In the genomic region with DNA sequence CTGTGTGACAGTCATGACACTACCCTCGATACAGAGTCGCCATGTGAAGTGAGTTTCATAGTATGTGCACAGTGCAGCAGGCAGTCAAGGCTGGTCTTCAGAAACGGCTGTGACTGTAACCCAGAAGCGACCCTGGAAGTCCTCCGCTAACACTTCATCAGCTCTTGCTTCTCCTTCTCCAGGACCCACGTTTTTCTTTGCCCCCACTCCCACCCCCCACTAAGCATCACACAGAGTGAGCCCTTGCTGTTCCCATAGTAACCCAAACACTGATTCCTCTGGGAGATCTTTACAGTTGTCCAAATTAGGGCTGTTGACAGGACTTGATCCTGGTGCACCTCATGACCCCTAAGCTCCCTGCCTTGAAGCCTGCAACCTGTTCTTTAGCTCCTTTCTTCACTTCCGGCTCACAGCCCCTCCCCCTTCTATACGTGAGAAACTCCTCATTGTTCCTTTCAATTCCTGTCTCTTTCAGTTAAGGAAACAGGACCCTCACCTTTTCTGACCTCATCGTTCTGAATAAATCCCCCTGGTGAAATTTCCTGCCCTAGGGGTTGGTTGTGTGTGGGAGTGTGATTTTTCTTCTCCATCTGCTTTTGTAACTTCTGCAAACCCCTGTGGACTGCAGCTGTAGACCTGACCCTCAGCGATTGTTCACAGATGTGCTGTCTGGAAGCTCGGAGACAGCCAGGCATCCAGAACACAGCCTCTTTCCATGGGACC, we compare ENCODE assay signal across 10 mouse cellular contexts. TPM values are rescaled to one million over a fixed set of nuclear protein-coding genes. Genes with fewer than 3 reads are reported as not detected.
DNase-seq lines count a peak whose midpoint lies in the region; ATAC-seq and TF ChIP-seq lines count a peak whose summit lies in the region.
"Had no signal": no experiment of that assay in that cellular context is flagged by ENCODE, and none has a peak within 500 bp of the region (broad histone marks: within the 10 kb centered on the region; RNA-seq: fewer than 3 reads in every experiment).

No protein-coding gene starts in this region.

- no peak overlapping the region for H3K4me3 ChIP-seq in gastrocnemius, adult 2 months
- H3K4me3 ChIP-seq in midbrain, embryonic 11.5 days (ENCODE audit: low read depth, low read length), result no peak overlapping the region
- no peak overlapping the region for H3K4me3 ChIP-seq in midbrain, embryonic 13.5 days (replicated peaks)
- H3K4me3 ChIP-seq in heart, embryonic 16.5 days (ENCODE audit: low read length), result no peak overlapping the region

- ATAC-seq in midbrain, embryonic 11.5 days (ENCODE audit: low FRiP score), result peak; percentile 48; the same call in 1 of the 2 replicates
- ATAC-seq in midbrain, embryonic 13.5 days, result no peak
- peak; percentile 28; the same call in 1 of the 2 replicates for ATAC-seq in heart, embryonic 16.5 days (replicated peaks; ENCODE audit: extremely low read depth, insufficient read depth, low FRiP score)

- H3K4me1 ChIP-seq in midbrain, embryonic 11.5 days (ENCODE audit: control insufficient read depth, insufficient read depth, low read length), result peaks cover 6% of the 10 kb centered on the region; the same call in 1 of the 2 replicates
- H3K4me1 ChIP-seq in midbrain, embryonic 13.5 days (replicated peaks), result peaks cover 17% of the 10 kb centered on the region; the same call in 1 of the 2 replicates
- peaks cover 7% of the 10 kb centered on the region; the same call in 1 of the 2 replicates for H3K4me1 ChIP-seq in heart, embryonic 16.5 days (ENCODE audit: control insufficient read depth, insufficient read depth, low read length)

- H3K4me2 ChIP-seq in midbrain, embryonic 11.5 days, result no peak overlapping the region
- H3K4me2 ChIP-seq in midbrain, embryonic 13.5 days (replicated peaks), result no peak overlapping the region
- no peak overlapping the region for H3K4me2 ChIP-seq in heart, embryonic 16.5 days (ENCODE audit: low read depth, low read length)

- no peaks in the 10 kb centered on the region for H3K9me3 ChIP-seq in midbrain, embryonic 11.5 days (ENCODE audit: control insufficient read depth, low read length)
- no peaks in the 10 kb centered on the region for H3K9me3 ChIP-seq in midbrain, embryonic 13.5 days
- H3K9me3 ChIP-seq in heart, embryonic 16.5 days (replicated peaks; ENCODE audit: control insufficient read depth, low read length), result no peaks in the 10 kb centered on the region

- intact Hi-C loops in gastrocnemius, adult 2 months (cut with DNase I), result no loop called here
- intact Hi-C loops in gastrocnemius, postnatal 36 days (cut with DNase I), result no loop called here

- H3K27ac ChIP-seq in gastrocnemius, adult 2 months, result peak overlapping the region; percentile 63
- no peak overlapping the region for H3K27ac ChIP-seq in midbrain, embryonic 11.5 days (ENCODE audit: low read depth, low read length)
- no peak overlapping the region for H3K27ac ChIP-seq in midbrain, embryonic 13.5 days
- H3K27ac ChIP-seq in heart, embryonic 16.5 days (ENCODE audit: low read length), result peak overlapping the region; percentile 37; the same call in 1 of the 2 replicates

- WGBS in midbrain, embryonic 11.5 days, result 43% methylated on average over 11 of the region's 11 CpGs
- 39% methylated on average over 11 of the region's 11 CpGs for WGBS in midbrain, embryonic 13.5 days
- 19% methylated on average over 11 of the region's 11 CpGs for WGBS in heart, embryonic 16.5 days

- DNase-seq in gastrocnemius, adult 2 months, result peak; percentile 54
- DNase-seq in gastrocnemius, postnatal 36 days, result no peak
- DNase-seq in midbrain, embryonic 11.5 days (ENCODE audit: low spot score, missing footprints), result peak; percentile 89
- no peak for DNase-seq in T-cell, adult 2 months (ENCODE audit: low spot score)
- DNase-seq in spleen, adult 12 weeks (ENCODE audit: low spot score), result no peak
- DNase-seq in urinary bladder, adult 18-20 months (ENCODE audit: low spot score in 2 of 2), result no peak

- H3K27me3 ChIP-seq in midbrain, embryonic 11.5 days (ENCODE audit: control insufficient read depth, insufficient read depth, low read length), result no peaks in the 10 kb centered on the region
- H3K27me3 ChIP-seq in midbrain, embryonic 13.5 days, result no peaks in the 10 kb centered on the region
- no peaks in the 10 kb centered on the region for H3K27me3 ChIP-seq in heart, embryonic 16.5 days (ENCODE audit: control insufficient read depth, insufficient read depth, low read length)

- TF ChIP-seq CTCF in gastrocnemius, adult 2 months (IDR thresholded peaks at IDR 0.05), result no peak

- H3K9ac ChIP-seq in midbrain, embryonic 11.5 days (ENCODE audit: low read length), result no peak overlapping the region
- H3K9ac ChIP-seq in midbrain, embryonic 13.5 days (replicated peaks), result no peak overlapping the region
- H3K9ac ChIP-seq in heart, embryonic 16.5 days (ENCODE audit: low read length), result peak overlapping the region; percentile 15; the same call in 1 of the 2 replicates

- H3K36me3 ChIP-seq in midbrain, embryonic 11.5 days (ENCODE audit: control insufficient read depth, insufficient read depth, low read length), result no peaks in the 10 kb centered on the region
- H3K36me3 ChIP-seq in midbrain, embryonic 13.5 days, result no peaks in the 10 kb centered on the region
- no peaks in the 10 kb centered on the region for H3K36me3 ChIP-seq in heart, embryonic 16.5 days (ENCODE audit: control insufficient read depth, insufficient read depth)

RNA-seq across cellular contexts. Expression of gene Gprc5d, which starts 18.5 kb away (rescaled TPM):
- total RNA-seq in gastrocnemius, adult 2 months (2021), result not detected
- not detected for total RNA-seq in gastrocnemius, postnatal 36 days (2021)
- not detected in 2 replicates for polyA plus RNA-seq in midbrain, embryonic 11.5 days (2014; fragmentation: Nextera tagmentation; extraction: Ambion mirVana)
- polyA plus RNA-seq in midbrain, embryonic 13.5 days (2015; fragmentation: Nextera tagmentation; extraction: Ambion mirVana), result 0.12 TPM in 1 of 2 replicates, not detected in the other
- not detected in 2 replicates for polyA plus RNA-seq in heart, embryonic 16.5 days (2015; fragmentation: Nextera tagmentation; extraction: Ambion mirVana)
- total RNA-seq: adrenal gland, postnatal 4 days had no signal
- polyA plus RNA-seq: C2C12 had no signal

Comparison
In these comparisons a context has a peak if more than half of its experiments do, and no peak if none do; other contexts are left out.
1. DNase-seq: peak in gastrocnemius, adult 2 months (single experiment) and midbrain, embryonic 11.5 days (single experiment); none in gastrocnemius, postnatal 36 days (0 of 2), T-cell, adult 2 months (single experiment), spleen, adult 12 weeks (single experiment) and urinary bladder, adult 18-20 months (0 of 2).
2. H3K27ac ChIP-seq: peak in gastrocnemius, adult 2 months (single experiment) and heart, embryonic 16.5 days (single experiment); none in midbrain, embryonic 11.5 days (single experiment) and midbrain, embryonic 13.5 days (single experiment).